Mouse (Mus musculus) ES-Bruce4 (cell line): ENCODE results near the gene Rexo4.

ENCODE experiments used
- CTCF ChIP-seq: IDR thresholded peaks from one replicate; pipeline ENCODE4 v1.8.1; 2011; ENCODE audit warnings: low read depth, low read length
- EP300 ChIP-seq: IDR thresholded peaks from 2 replicates; pipeline ENCODE4 v1.6.1; 2011; ENCODE audit warnings: low read depth, low read length; ENCODE audit not compliant: insufficient read depth
- POLR2A ChIP-seq: IDR thresholded peaks from one replicate; pipeline ENCODE4 v1.8.1; 2011; ENCODE audit warnings: low read length; ENCODE audit not compliant: insufficient read depth

DNA sequence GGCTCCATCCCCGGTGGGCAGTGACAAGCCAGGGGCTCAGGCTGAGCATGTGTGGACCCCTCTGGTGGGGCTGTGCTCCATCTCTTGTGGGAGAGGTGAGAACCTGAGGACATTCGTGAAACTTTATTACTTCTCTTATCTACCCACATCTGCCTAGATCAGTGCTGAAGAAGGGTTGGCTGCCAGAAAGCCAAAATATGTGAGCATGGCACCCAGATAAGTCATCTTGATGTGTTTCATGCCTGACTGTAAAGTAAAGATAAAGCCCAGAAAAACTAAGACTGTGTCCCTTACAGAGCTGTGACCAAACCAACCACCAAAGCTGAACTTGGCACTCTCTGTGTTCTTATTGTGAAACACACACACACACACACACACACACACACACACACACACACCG is 29.8 kb upstream of the Rexo4 start:
- TF ChIP-seq CTCF = no peak
- no peak for TF ChIP-seq POLR2A
- TF ChIP-seq EP300 = no peak
